Mouse (Mus musculus): ENCODE data around the gene Macc1.

Macc1 gene

DNA sequence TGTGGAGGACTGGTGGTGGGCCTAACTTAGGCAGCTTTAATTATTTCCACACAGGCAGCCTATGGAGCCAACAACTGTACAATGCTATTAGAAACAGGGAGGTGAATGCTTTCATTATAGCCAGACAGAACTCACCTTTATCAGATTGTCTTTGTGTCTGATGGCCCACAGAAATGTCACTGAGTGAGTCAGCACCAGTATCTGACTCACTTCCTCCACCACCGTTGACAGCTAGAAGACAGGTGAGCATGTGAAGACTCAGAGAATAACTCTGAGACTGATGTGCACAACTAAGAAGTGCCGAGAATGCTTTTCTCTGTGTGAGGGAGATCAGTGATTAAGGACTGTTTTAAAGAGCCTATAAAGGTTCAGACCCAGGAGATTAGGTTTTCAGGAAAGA, 73.9 kb downstream of the Macc1 start:
- no peak for DNase-seq

DNA sequence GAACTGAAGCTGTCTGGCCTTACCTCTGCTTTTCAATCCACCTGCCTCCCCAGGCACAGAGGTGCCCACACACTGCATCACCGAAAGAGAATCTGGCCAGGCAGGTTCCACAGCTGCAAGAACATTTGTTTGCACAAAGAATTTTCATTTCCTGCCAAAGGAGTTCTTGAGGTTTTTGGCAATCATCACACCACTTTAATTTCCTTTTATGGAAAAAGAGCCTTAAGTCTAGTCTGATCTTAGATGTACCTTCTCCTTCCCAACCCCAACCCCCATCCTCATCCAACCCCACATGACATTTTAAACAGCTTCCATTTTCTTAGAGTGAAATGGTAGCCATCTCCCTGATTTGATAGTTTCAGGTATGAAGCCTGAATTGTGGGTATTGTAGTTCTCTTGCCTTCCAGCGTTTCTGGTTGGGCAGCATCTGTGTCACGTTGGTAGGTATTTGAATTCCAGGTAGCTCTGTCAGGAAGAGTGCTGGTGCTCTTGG, 76.2 kb downstream of the Macc1 start:
- no peak for DNase-seq

DNA sequence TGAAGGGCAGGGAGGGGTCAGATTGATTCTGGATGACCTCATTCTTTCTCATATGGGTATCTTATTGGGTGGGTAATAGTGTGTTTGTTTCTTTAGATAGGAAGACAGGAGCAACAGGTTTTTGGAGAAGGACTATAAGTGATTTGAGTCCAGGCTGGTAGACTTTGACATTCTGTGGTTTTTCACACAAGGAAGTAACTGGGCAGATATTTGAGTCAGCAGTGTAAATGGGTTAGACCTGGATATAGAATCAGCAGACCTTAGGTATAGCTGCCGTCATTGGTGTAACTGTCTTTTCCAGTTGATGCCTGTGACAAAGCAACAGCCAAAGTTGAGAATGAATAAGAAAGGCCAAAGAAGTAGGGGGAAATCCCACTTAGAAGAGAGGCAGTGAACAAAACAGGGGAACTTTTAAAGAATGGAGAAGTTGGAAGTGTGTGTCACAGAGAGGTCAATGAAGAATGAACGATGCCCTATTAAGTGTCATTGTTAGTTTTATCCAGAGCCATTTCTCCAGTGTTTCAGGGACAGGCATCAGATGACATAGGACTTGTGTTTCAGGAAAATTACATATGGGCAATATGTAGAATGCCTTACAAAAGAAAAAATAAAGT, 84.1 kb downstream of the Macc1 start:
- DNase-seq: no peak

DNA sequence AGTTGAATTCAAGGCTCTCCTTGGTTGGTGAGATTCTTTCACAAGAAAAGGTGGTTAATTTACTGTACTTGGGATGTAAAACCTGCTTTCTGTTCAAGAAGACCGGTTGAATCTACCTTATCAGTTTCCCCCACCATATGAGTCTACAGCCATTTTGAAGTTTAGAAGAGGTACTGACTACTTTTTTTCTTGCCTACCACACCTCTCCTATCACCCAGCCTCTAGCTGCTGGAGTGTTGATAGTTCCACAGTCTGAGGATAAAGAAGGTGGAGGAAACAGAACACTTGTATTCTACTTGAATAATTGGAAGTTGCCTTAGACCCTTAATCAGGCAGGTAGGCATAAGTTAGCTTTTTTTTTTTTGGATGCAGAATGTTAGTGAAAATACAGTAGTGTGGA, 88.2 kb downstream of the Macc1 start:
- no peak for DNase-seq

DNA sequence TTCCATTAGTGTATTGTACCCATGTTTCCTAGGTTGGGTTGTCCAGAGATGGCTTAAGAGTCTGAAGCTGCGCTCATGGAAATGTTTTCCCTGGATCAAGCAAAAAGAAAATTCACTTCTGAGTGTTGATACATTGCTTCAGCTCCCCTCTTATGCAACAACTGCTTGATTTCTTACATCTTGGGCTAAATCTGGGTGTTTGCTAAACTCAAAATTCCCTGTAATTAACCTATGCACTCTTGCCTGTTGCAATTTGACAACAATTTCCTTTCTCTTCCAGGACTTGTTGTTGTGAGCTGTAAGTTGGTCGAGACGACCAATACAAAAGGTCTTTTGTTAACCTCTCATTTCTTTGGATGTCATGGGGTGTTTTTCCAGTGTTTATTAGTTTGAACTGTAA, 88.7 kb downstream of the Macc1 start:
- DNase-seq: no peak

DNA sequence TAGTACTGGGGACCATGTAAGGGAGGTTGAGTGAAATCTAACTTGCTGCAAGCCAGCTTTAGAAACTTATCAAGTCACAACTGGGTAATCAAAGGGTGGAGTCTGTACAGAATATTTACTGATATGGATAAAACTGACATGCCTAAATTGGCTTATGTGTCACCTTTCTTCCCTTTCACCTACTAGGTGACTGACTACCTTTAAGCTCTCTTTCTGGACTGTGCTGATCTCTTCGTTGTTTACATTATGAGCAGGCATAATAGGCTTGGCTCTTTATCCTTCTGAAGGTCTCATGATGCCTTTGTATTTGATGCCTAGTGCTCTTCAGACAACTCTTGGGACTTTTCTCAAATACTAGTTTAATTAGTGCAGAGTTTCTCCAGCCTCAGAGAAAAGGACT, 90.7 kb downstream of the Macc1 start:
- DNase-seq: no peak

DNA sequence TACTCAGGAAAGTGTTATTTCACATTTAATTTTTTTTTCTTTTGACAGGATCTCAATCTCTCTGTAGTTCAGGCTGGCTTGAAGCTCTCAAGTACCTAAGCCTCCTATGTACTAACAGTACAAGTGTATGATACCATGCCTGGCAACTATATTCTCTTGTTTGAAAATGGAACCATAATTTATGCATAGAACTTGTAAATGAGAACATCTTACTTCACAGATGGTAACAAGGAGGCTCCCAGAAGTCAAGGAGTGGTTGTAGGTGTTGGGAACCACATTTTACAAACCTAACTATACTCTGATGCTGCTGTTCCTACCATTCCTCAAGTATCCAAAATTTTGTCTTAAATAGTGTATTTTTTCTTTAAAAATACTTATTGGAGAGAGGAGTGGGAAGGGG, 96.5 kb downstream of the Macc1 start:
- DNase-seq: no peak

DNA sequence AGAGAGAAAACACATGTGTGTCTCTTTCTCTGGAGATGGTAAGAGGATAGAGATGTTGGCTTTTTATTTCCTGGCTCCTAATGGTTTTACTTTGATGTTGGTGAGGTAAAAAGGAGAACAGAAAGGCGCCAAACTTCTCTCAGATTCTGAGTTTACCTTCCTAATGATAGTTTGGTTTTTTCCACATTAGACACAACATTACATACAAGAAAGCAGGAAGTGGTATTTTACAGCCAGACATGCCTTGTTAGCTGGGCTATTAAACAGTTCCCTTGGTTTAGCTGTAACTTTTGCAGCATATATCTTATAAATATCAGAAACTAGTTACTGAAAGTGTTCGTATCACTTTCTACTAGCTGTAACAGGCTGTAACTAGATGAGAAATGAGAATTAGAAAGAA, 96.9 kb downstream of the Macc1 start:
- no peak for DNase-seq

DNA sequence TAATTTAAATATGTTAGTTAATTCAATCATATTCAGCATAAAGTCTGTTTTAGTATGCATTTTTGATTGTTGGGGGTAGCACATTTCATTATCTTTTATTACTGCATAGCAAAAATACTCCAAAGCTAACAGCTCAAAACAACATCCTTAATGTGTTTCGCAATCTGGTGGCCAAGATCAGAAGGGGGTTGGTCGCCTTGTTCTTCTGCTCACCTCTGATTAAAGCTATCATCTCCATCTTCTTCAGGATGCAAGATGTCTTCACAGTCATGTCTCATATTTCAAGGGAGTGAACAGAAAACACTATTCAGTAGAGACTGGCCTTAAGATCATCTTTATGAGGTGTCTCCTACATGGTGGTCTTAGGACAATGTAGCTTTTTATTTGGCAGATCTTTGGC, 97.9 kb downstream of the Macc1 start:
- no peak for DNase-seq

DNA sequence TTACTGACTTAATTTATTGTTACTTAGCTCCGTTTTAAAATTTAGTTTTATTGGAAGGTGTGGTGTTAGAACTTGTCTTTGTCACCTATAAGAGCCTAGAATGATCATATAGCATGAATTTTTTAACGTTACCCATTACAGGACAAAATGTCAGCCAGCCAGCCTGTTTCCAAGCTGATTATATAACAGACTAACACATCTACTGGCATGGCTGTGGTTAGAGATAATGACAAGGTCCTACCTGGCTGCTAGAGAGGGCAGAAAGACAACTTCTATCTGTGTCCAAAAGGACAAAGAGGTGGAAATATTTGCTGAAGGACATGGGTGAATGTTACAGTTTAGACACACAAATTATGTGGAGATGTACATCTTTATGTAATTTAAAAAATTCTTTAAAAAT, 101.8 kb downstream of the Macc1 start:
- DNase-seq: no peak

DNA sequence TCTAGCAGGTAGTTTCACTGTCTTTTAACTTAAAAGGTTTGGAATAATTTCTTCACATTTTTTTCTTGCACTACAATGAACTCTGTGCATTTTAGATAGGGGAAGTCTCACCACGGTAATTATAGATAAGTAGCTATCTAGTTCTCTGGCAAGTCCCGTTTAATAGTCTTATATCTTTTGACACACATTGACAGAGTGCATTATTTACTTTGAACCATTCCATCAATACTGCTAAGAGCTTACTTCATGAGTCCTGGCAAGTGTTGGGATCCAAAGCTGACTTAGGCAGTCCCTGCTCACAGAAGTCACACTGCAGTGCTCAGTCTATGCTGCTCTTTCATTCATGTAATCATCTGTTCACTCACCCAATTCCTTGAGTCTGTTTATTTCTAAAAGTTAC, 111.7 kb downstream of the Macc1 start:
- no peak for DNase-seq

DNA sequence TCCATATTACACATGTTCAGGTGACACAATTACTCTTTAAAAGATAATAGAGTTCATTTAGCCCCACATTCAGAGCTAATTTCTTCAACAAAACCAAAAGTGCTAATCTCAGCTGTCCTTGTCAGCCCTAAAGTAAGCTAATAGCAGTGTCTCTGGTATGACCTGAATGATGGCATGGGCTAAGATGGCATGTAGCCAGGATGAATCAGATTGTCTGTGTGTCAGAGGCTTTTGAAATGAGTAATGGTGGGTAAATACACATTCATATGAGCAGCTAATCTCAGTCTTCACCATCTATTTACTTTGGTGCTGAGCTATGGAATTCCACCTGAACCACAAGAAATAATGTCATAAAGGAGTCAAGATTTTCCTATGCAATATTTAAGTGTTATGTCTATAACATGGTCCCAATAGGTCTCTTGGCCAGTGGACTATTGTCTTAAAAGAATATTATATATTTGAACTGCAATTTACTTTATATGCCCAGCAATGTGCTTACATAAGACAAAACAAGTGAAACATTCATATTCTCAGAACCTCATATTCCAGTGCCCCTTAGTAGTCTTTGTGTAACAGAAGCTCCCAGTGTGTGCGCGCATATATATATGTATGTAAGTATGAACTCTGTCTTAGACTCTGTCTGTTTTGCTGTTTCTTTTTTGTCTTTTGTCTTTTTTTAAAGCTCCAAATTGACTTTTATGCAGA, 112.3 kb downstream of the Macc1 start:
- DNase-seq: no peak

DNA sequence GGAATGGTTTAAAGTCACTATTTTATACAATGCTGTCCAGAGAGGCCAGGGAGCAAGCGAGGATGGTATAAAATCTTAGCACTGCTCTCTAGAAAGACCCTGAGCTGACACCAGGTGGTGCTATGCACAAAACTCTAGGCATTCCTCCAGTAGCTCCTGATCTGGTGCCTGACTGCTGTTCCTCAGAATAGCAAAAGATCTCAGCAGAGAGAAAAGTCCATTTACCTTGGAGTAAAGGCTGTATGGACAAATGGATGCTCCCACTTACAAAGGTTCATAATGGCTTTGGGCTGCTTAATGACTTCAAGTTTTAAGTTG, 112.8 kb downstream of the Macc1 start:
- DNase-seq: peak; percentile 61

DNA sequence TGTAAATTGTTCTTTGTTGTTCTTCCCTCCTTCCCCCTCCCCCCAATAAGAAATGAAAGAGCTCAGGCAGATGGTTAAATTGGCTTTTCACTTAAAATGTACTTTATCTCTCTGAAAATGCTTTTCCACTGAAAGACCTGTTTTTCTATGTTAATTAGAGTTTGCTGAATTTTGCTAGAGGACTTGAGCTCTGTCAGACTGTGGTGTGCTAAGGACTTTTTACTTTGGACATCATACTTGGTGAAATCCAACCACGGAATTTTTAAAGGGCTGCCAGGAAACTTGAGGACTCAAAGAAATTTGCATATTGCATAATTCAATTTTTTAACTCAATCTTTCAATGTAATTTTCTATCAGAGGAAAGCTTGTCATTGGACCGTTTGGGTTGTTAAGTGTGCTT, 126.7 kb downstream of the Macc1 start:
- no peak for DNase-seq

DNA sequence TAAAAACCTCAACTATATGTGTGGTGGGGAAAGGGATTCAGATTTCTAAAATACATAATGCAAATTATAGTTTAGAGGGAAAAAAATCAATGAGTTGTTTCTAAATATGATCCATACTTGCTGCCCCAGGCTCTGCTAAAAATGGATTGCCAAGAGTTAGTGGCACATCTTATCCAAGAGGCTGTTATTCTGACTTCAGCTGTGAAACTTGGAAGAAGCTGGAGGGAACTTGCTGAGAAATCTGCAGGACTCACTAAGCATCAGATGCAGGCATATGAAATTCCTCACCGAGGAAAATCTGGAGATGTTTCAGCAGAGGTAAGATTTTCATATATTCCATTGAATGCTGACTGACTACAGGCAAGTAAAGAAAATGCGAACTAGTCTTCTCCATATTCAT, 136.0 kb downstream of the Macc1 start:
- no peak for DNase-seq

DNA sequence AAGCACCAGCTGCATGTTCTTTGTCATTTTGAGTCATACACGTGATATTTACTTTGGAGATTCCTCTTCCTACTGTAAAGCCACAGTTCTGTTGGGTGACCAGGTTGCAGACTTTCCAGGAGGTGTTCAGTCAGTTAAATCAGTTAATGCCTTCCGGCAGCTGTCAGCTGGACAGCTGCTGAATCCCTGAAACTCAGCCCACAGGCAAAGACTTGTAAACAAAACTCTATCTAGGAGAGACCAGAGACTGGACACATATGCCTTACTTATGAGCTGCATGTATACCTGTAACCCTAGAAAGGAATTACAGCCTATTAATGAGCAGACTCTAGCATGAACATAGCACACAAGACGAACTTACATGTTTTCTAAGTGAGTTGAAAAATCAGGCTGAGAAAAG, 137.2 kb downstream of the Macc1 start:
- no peak for DNase-seq

DNA sequence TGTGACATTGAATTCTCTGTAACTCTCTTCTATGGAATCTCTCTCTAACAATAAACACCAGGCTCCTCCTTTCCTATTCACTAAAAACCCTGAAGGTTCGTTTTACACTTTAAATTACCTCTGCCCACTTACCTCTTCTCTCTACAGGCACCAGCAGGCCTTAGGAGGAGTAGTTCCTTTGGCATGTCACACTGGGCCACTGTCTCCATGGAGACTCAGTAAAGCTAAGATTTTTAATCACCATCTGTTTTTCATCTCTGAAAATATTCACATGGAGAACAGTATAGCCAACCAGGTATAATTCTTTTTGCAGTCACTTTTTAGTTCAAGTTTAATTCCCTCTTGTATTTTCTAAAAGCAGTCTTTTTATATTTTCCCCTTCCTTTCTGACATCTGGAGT, 140.0 kb downstream of the Macc1 start:
- DNase-seq: no peak

DNA sequence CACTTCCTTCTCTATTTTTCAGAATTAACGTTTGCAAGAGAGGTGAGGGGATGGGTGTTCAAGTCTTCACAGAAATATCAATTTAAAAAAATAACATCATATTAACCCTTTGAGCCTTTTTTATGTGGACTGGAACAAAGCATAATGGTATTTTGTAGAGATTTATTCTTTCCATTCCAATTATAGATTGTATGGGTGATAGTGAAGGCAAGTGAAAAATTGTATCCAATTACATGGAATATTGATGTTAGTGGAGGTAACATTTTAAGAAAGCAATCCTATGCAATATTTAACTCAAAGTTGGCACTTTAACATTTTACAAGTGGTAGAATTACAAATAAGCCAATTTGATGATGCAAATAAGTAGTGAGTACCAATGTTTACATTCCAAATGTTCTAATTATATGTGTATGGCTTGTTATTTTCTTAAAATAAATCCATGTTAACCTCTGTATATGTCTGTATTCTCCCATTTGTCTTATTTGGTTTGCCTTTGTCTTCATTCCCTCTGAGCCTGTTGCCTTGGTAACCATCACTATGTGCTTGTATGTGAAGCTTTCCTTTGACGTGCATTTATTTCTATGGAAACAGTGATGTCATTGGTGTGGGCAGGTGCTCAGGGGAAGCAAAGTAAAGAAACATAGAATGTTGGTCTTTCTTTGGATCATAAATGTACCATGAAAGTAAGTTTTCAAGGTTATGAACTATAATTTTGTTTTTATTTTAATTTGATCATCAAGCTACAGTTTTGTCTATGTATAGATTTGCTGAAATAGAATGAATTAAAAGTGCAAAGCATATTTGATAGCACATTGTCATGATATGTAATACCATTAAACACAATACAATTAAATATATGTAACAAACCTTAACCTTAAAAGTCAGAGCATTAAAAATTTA, 150.2 kb downstream of the Macc1 start:
- no peak for DNase-seq

DNA sequence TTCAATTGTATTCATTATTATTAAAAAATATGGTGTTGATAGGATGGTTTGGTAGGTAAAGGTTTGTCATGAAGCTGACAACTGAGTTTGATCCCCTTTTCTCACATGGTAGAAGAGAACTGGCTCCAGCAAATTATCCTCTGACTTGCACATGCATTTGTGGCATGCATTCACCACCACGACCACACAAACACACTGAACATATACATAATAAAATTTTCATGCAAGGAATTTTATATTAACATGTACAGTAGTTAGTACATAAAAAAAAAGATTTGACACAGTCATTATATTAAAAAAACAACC, 150.8 kb downstream of the Macc1 start:
- DNase-seq: no peak

DNA sequence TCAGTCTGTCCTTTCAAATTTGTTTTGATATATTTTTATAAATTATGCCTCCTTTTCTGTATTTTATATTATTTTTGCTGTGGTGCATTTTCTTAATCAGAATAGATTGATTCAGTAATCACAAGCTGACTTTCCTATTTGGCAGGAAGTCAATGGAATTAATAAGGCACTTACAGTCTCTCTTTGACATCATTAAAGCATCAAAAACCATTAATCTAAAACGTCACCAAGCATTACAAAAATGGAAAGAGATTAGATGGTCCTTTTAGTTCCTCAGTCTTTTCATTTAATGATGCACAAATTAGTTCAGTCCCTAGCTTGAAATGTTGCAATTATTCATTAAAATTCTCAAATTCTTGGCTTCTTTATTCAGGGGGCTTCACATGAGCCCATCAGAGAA, 153.6 kb downstream of the Macc1 start:
- DNase-seq: no peak

DNA sequence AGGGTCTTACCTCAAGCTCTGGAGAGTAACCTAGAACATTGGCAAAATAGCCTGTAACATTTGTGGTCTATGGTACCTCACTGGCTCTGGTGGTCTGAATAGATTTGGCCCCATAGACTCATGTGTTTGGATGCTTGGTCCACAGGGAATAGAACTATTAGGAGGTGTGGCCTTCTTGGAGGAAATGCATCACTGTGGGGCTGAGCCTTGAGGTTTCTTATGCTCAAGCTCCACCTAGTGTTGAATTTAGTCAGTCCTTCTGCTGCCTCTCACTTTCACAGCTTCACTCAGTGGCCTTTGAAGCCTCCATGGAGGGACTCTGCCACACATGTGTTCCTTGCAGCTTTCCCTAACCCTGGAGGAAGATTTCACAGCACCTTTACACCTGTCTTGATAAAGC, 156.2 kb downstream of the Macc1 start:
- DNase-seq: no peak

DNA sequence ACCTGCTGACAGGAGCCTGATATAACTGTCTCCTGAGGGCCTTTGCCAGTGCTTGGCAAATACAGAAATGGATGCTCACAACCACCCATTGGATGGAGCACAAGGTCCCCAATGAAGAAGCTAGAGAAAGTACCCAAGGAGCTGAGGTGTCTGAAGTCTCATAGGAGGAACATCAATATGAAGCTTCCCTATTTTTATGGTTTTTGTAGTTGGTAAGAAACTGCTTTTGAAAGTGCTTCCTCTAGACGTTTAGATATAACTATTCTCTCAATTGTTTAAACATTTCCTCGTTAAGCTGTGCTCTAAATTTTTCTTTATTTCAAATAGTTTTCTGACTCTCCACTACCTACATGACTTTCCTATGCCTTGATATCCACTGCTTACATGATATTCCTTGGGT, 169.2 kb downstream of the Macc1 start:
- no peak for DNase-seq

DNA sequence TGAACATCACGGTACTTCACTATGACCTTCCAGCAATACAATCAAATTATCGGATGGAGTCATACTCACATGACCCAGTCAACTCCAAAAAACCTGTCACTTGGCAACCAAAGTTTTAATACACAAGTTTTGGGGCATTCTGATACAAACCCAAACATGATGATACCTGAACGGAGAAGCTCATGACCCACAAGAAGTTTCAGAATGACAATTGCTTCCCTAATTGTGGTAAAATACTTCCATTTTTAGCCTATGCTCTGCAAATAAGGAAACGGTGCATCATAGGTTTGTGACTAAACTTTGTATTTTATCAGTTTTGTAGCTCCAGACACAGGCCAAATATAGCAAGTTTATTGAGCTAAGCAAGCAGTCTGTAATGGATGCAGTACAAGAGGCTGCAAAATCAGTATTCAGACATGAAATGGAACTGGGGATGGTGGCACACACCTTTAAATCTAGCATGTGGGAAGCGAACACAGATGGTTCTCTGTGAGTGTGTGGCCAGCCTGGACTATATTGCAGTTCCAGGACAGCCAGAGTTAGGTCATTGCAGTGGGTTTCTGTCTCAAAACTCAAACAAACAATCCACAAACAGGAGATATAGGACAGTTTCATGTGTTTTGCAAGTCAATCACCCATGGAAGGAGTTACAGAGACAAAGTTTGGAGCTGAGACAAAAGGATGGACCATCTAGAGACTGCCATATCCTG, 170.0 kb downstream of the Macc1 start:
- no peak for DNase-seq

DNA sequence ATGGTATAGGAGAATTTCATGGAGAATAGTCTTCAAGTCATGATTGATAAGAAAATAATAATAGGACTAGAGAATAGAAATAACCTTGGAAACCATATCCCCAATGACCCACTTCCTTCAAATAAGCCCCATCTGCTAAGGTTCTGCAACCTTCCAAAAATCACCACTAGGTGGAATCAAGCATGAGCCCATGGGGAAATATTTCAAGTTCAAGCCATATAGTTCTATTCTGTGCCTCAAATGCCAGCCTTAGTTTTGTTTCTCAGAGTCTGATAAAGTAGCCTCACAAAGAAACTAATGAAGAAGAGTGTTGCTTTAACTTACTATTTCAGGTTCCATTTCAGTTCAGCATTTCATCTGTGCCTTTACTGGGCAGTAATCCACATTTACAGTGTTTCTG, 197.1 kb downstream of the Macc1 start:
- no peak for DNase-seq
